Mouse (Mus musculus) heart, embryonic 16.5 days (tissue): ENCODE measurements around the gene Map6d1. TPM values are rescaled to one million over a fixed set of nuclear protein-coding genes. Genes with fewer than 3 reads are reported as not detected.

Experiments used
- ATAC-seq: fragments of 200-750 bp; cut with Nextera tagmentation; replicated peaks from 2 replicates; pipeline ENCODE4 v1.8.0; 2017; ENCODE audit warnings: moderate number of reproducible peaks; ENCODE audit not compliant: insufficient read depth, low FRiP score; ENCODE audit errors: extremely low read depth
- H3K27ac ChIP-seq: fragments of 300-500 bp; sonication (generic); 2 replicates; pipeline ENCODE4 v1.5.1; 2014; ENCODE audit warnings: mild to moderate bottlenecking, low read length, control low read depth, moderate library complexity
- H3K27me3 ChIP-seq: fragments of 300-500 bp; sonication (generic); 2 replicates; pipeline ENCODE4 v1.6.1; 2014; ENCODE audit warnings: low read length, mixed read lengths; ENCODE audit not compliant: control insufficient read depth, insufficient read depth
- H3K36me3 ChIP-seq: fragments of 300-500 bp; sonication (generic); 2 replicates; pipeline ENCODE4 v1.6.1; 2014; ENCODE audit not compliant: control insufficient read depth, insufficient read depth
- H3K4me1 ChIP-seq: fragments of 300-500 bp; sonication (generic); 2 replicates; pipeline ENCODE4 v1.6.1; 2014; ENCODE audit warnings: low read length, mixed read lengths; ENCODE audit not compliant: control insufficient read depth, insufficient read depth
- H3K4me2 ChIP-seq: fragments of 300-500 bp; sonication (generic); 2 replicates; pipeline ENCODE4 v1.6.1; 2014; ENCODE audit warnings: low read depth, mild to moderate bottlenecking, control low read depth, low read length
- H3K4me3 ChIP-seq: fragments of 300-500 bp; sonication (generic); 2 replicates; pipeline ENCODE4 v1.5.1; 2014; ENCODE audit warnings: mild to moderate bottlenecking, control low read depth, low read length
- H3K9ac ChIP-seq: fragments of 300-500 bp; sonication (generic); 2 replicates; pipeline ENCODE4 v1.6.1; 2014; ENCODE audit warnings: low read length, control low read depth
- H3K9me3 ChIP-seq: fragments of 300-500 bp; sonication (generic); replicated peaks from 2 replicates; pipeline ENCODE4 v1.6.1; 2016; ENCODE audit warnings: low read length; ENCODE audit not compliant: control insufficient read depth
- WGBS: fragments of 180-500 bp; shearing (Covaris S2); extraction: QIAGEN DNeasy Blood & Tissue Kit; methylation state at CpG from one replicate; pipeline ENCODE4 v1.1.7; 2014; 5-methylcytosine and 5-hydroxymethylcytosine counted together
- polyA plus RNA-seq: library from polyadenylated mRNA; unstranded; fragments of >200 nt; fragmentation: Nextera tagmentation; extraction: Ambion mirVana; gene quantifications from 2 replicates; pipeline ENCODE4 v1.2.1, GENCODE M21; 2015

The Map6d1 gene
- 0.32 and 0.41 TPM in 2 replicates for polyA plus RNA-seq

- Histone ChIP-seq H3K4me1 (peaks cover 3% of the 10 kb centered on the region), H3K9ac (peak within 1 kb of the TSS; percentile 72), H3K4me3 (peak within 1 kb of the TSS; percentile 77), H3K36me3 (peaks cover 3% of the 10 kb centered on the region; the same call in 1 of the 2 replicates), H3K27me3 (peaks cover 5% of the 10 kb centered on the region; the same call in 1 of the 2 replicates), H3K27ac (no peak within 1 kb of the TSS), H3K9me3 (no peaks in the 10 kb centered on the region), H3K4me2 (peak within 1 kb of the TSS; percentile 98)
- WGBS = 1% methylated on average over 89 of the region's 90 CpGs
- peak; percentile 66 for ATAC-seq
Measured at GRCm38 (mm10) chr16:20240468-20241414, at the start of gene Map6d1. TSS of gene Map6d1 (minus strand) at chr16:20241358.

GRCm38 (mm10) chr16:20280238-20280637 is 39.1 kb upstream of the Map6d1 start:
- 65% methylated on average over 4 of the region's 4 CpGs for WGBS
- H3K9me3 ChIP-seq = no peaks in the 10 kb centered on the region
- no peak overlapping the region for H3K9ac ChIP-seq
- H3K4me2 ChIP-seq = no peak overlapping the region
- no peak for ATAC-seq
- peaks cover 45% of the 10 kb centered on the region for H3K36me3 ChIP-seq
- H3K27ac ChIP-seq = no peak overlapping the region
- H3K27me3 ChIP-seq = no peaks in the 10 kb centered on the region
- 0 out of 2 replicates have a peak, but pooled peaks cover 4% of the 10 kb centered on the region for H3K4me1 ChIP-seq
- no peak overlapping the region for H3K4me3 ChIP-seq

DNA sequence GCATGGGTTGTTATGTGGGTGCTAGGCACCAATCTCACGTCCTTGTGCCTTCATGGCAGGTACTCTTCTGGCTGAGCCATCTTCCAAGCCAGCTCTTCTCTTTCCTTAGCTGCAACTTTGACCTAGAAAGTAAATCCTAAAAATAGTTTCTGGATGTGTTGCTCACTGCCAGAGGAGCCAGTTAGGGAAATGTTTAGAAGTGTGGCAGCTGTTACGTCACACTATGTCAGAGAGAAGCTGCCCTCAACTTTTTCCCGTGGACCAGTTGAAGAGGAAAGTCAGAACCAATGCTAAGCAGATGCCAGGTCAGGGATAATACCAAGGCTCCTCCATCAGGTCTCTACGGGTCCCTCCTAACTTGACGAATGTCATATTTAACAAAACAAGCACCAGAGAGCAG is 38.2 kb upstream of the Map6d1 start:
- peaks cover 40% of the 10 kb centered on the region for H3K36me3 ChIP-seq
- H3K4me1 ChIP-seq = 0 out of 2 replicates have a peak, but pooled peaks cover 4% of the 10 kb centered on the region
- H3K9me3 ChIP-seq = no peaks in the 10 kb centered on the region
- peak overlapping the region; percentile 27; the same call in 1 of the 2 replicates for H3K27ac ChIP-seq
- ATAC-seq = no peak
- H3K4me2 ChIP-seq = no peak overlapping the region
- WGBS = 68% methylated on average over 5 of the region's 5 CpGs
- no peak overlapping the region for H3K9ac ChIP-seq
- no peak overlapping the region for H3K4me3 ChIP-seq
- H3K27me3 ChIP-seq = no peaks in the 10 kb centered on the region

GRCm38 (mm10) chr16:20272994-20273393 is 31.8 kb upstream of the Map6d1 start:
- Histone ChIP-seq H3K4me3 (no peak overlapping the region), H3K27ac (0 out of 2 replicates have a peak overlapping the region, but pooled peaks have one; percentile 23), H3K4me1 (0 out of 2 replicates have a peak, but pooled peaks cover 4% of the 10 kb centered on the region), H3K9me3 (no peaks in the 10 kb centered on the region), H3K4me2 (no peak overlapping the region), H3K36me3 (no peaks in the 10 kb centered on the region), H3K27me3 (no peaks in the 10 kb centered on the region), H3K9ac (no peak overlapping the region; the same call in 1 of the 2 replicates)
- ATAC-seq = no peak
- 7% methylated on average over 3 of the region's 3 CpGs for whole genome bisulfite sequencing

- H3K9me3 ChIP-seq = no peaks in the 10 kb centered on the region
- no peak overlapping the region for H3K4me3 ChIP-seq
- no peaks in the 10 kb centered on the region for H3K27me3 ChIP-seq
- H3K4me2 ChIP-seq = no peak overlapping the region
- no peaks in the 10 kb centered on the region for H3K36me3 ChIP-seq
- H3K9ac ChIP-seq = no peak overlapping the region
- H3K27ac ChIP-seq = no peak overlapping the region
- WGBS = 82% methylated on average over 4 of the region's 4 CpGs
- no peak for ATAC-seq
- 0 out of 2 replicates have a peak, but pooled peaks cover 4% of the 10 kb centered on the region for H3K4me1 ChIP-seq
Measured at GRCm38 (mm10) chr16:20271339-20271738, 30.2 kb upstream of the Map6d1 start.

DNA sequence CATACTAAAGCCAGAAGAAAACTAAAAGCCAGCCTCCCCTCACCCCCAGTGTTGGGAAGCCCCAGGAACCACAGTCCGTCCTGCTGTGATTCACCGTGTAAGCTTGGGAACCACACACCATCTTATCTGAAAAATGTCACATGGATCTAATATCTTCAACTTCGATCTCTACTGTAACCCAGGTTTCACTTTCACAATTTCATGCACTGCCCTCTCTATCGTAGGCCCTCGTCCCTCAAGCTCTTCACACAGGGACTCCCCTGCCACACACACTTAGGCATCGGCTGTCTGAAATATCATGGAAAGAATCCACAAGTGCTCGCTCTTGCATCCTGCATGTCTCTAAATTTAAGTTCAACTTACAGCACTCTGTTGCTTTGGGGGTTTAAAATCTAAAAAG is 23.9 kb upstream of the Map6d1 start:
- Histone ChIP-seq H3K4me3 (no peak overlapping the region), H3K4me2 (peak overlapping the region; percentile 11; the same call in 1 of the 2 replicates), H3K36me3 (no peaks in the 10 kb centered on the region), H3K4me1 (no peaks in the 10 kb centered on the region), H3K27ac (no peak overlapping the region), H3K27me3 (no peaks in the 10 kb centered on the region), H3K9me3 (no peaks in the 10 kb centered on the region), H3K9ac (no peak overlapping the region)
- 42% methylated on average over 7 of the region's 7 CpGs for WGBS
- no peak for ATAC-seq

GRCm38 (mm10) chr16:20257926-20258325 is 16.8 kb upstream of the Map6d1 start:
- Histone ChIP-seq H3K36me3 (no peaks in the 10 kb centered on the region), H3K27me3 (no peaks in the 10 kb centered on the region), H3K4me2 (no peak overlapping the region), H3K9me3 (no peaks in the 10 kb centered on the region), H3K4me3 (no peak overlapping the region), H3K9ac (no peak overlapping the region), H3K27ac (no peak overlapping the region), H3K4me1 (no peaks in the 10 kb centered on the region)
- WGBS = 82% methylated on average over 5 of the region's 5 CpGs
- ATAC-seq = no peak

DNA sequence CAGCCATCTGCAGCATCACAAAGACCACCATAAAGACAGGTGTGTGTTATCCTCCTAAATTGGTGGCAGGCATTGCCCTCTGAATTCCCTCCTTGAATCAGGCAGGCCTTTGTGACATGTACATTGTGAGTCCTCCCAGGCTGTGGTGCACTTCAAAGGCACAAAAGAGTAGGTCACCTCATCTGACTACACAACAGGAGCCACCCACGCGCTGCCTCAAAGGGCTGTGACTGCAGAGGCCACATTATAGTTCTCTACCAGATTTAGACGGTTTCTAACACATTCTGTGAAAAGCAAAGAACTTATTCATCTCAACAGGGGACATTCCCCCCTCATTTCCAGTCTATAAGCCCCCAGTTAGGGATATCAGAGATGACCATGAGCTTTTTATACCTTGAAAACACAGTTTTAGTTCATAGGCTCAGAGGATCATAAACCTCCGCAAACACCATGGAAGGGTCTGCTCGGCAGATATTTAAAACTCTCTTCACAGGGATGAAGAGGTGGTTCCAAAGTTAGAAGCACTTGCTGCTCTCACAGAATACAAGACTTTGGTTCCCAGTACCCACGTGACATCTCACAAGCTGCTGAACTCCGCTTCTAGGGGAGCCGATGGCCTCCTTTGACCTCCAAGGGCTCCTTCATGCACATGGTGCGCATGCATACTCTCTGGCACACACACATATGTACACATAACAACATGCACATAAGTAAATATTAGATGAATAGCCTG is 7.5 kb upstream of the Map6d1 start:
- no peaks in the 10 kb centered on the region for H3K36me3 ChIP-seq
- WGBS = 79% methylated on average over 9 of the region's 9 CpGs
- no peak overlapping the region for H3K4me2 ChIP-seq
- H3K27ac ChIP-seq = no peak overlapping the region
- ATAC-seq = no peak
- H3K9me3 ChIP-seq = no peaks in the 10 kb centered on the region
- no peaks in the 10 kb centered on the region for H3K27me3 ChIP-seq
- no peak overlapping the region for H3K9ac ChIP-seq
- no peaks in the 10 kb centered on the region for H3K4me1 ChIP-seq
- no peak overlapping the region for H3K4me3 ChIP-seq
